Mouse (Mus musculus) lung, embryonic 16.5 days (tissue): ENCODE measurements at regions not wholly inside any gene's neighbourhood (a gene's known extent, or its start where the extent isn't known, plus 50 kb on each side); places are given as distances from the start of the nearest gene placed in this dataset.

Experiments
- ATAC-seq: fragments of 200-750 bp; cut with Nextera tagmentation; 2 replicates; pipeline ENCODE4 v1.8.0; 2017; ENCODE audit warnings: low read depth, mild to moderate bottlenecking, moderate library complexity
- H3K27ac ChIP-seq: fragments of 300-500 bp; sonication (generic); 2 replicates; pipeline ENCODE4 v1.5.1; 2014; ENCODE audit warnings: mild to moderate bottlenecking, control low read depth, low read length
- H3K27me3 ChIP-seq: fragments of 300-500 bp; sonication (generic); 2 replicates; pipeline ENCODE4 v1.6.1; 2014; ENCODE audit warnings: low read depth, low read length, mixed read lengths; ENCODE audit not compliant: control insufficient read depth, insufficient read depth
- H3K36me3 ChIP-seq: fragments of 300-500 bp; sonication (generic); 2 replicates; pipeline ENCODE4 v1.6.1; 2014; ENCODE audit warnings: low read length; ENCODE audit not compliant: control insufficient read depth, insufficient read depth
- H3K4me1 ChIP-seq: fragments of 300-500 bp; sonication (generic); replicated peaks from 2 replicates; pipeline ENCODE4 v1.6.1; 2014; ENCODE audit warnings: low read length, mixed read lengths; ENCODE audit not compliant: control insufficient read depth, insufficient read depth
- H3K4me2 ChIP-seq: fragments of 300-500 bp; sonication (generic); 2 replicates; pipeline ENCODE4 v1.6.1; 2014; ENCODE audit warnings: low read depth, low read length, control low read depth
- H3K4me3 ChIP-seq: fragments of 300-500 bp; sonication (generic); 2 replicates; pipeline ENCODE4 v1.5.1; 2014; ENCODE audit warnings: mild to moderate bottlenecking, low read length, control low read depth
- H3K9ac ChIP-seq: fragments of 300-500 bp; sonication (generic); 2 replicates; pipeline ENCODE4 v1.6.1; 2014; ENCODE audit warnings: low read length, control low read depth
- H3K9me3 ChIP-seq: fragments of 300-500 bp; sonication (generic); 2 replicates; pipeline ENCODE4 v1.6.1; 2016; ENCODE audit warnings: low read length; ENCODE audit not compliant: control insufficient read depth
- whole genome bisulfite sequencing: fragments of 180-500 bp; shearing (Covaris S2); extraction: QIAGEN DNeasy Blood & Tissue Kit; methylation state at CpG from one replicate; pipeline ENCODE4 v1.1.7; 2014; 5-methylcytosine and 5-hydroxymethylcytosine counted together

GRCm38 (mm10) chr15:24980841-24981240 lies 432.7 kb downstream of the Basp1 start:
- Histone ChIP-seq H3K4me2 (no peak overlapping the region), H3K27ac (no peak overlapping the region), H3K27me3 (no peaks in the 10 kb centered on the region), H3K36me3 (no peaks in the 10 kb centered on the region), H3K9ac (no peak overlapping the region), H3K4me1 (no peaks in the 10 kb centered on the region), H3K9me3 (no peaks in the 10 kb centered on the region), H3K4me3 (no peak overlapping the region)
- ATAC-seq: peak; percentile 49; the same call in 1 of the 2 replicates
- 39% methylated on average over 4 of the region's 4 CpGs for WGBS

- no peak overlapping the region for H3K9ac ChIP-seq
- H3K4me1 ChIP-seq: no peaks in the 10 kb centered on the region
- H3K9me3 ChIP-seq: no peaks in the 10 kb centered on the region
- H3K27me3 ChIP-seq: no peaks in the 10 kb centered on the region
- no peak overlapping the region for H3K4me2 ChIP-seq
- ATAC-seq: no peak
- no peaks in the 10 kb centered on the region for H3K36me3 ChIP-seq
- no peak overlapping the region for H3K4me3 ChIP-seq
- 13% methylated on average over 5 of the region's 5 CpGs for WGBS
- H3K27ac ChIP-seq: no peak overlapping the region
Observed at GRCm38 (mm10) chr15:24972020-24972419, 441.5 kb downstream of the Basp1 start.

GRCm38 (mm10) chr15:24969391-24969812 lies 444.2 kb downstream of the Basp1 start:
- H3K4me2 ChIP-seq: no peak overlapping the region
- H3K27me3 ChIP-seq: no peaks in the 10 kb centered on the region
- no peak overlapping the region for H3K4me3 ChIP-seq
- no peak overlapping the region for H3K9ac ChIP-seq
- no peaks in the 10 kb centered on the region for H3K36me3 ChIP-seq
- peak; percentile 84 for ATAC-seq
- WGBS: 19% methylated on average over 2 of the region's 2 CpGs
- H3K4me1 ChIP-seq: no peaks in the 10 kb centered on the region
- no peak overlapping the region for H3K27ac ChIP-seq
- no peaks in the 10 kb centered on the region for H3K9me3 ChIP-seq

- H3K4me2 ChIP-seq: no peak overlapping the region
- no peaks in the 10 kb centered on the region for H3K4me1 ChIP-seq
- no peaks in the 10 kb centered on the region for H3K27me3 ChIP-seq
- 82% methylated on average over 7 of the region's 7 CpGs for WGBS
- no peak for ATAC-seq
- H3K9me3 ChIP-seq: no peaks in the 10 kb centered on the region
- H3K36me3 ChIP-seq: no peaks in the 10 kb centered on the region
- no peak overlapping the region for H3K27ac ChIP-seq
- no peak overlapping the region for H3K4me3 ChIP-seq
- H3K9ac ChIP-seq: no peak overlapping the region
Observed at GRCm38 (mm10) chr15:24968636-24969317, 444.8 kb downstream of the Basp1 start.

GRCm38 (mm10) chr15:24929742-24930141 lies 483.8 kb downstream of the Basp1 start:
- no peak overlapping the region for H3K4me2 ChIP-seq
- no peaks in the 10 kb centered on the region for H3K36me3 ChIP-seq
- H3K9ac ChIP-seq: no peak overlapping the region
- 53% methylated on average over 2 of the region's 2 CpGs for WGBS
- no peaks in the 10 kb centered on the region for H3K27me3 ChIP-seq
- H3K4me1 ChIP-seq: no peaks in the 10 kb centered on the region
- no peak overlapping the region for H3K4me3 ChIP-seq
- no peaks in the 10 kb centered on the region for H3K9me3 ChIP-seq
- H3K27ac ChIP-seq: no peak overlapping the region
- no peak for ATAC-seq

GRCm38 (mm10) chr15:24911866-24912265 lies 501.7 kb downstream of the Basp1 start:
- Histone ChIP-seq H3K27me3 (no peaks in the 10 kb centered on the region), H3K4me1 (no peaks in the 10 kb centered on the region), H3K9ac (no peak overlapping the region), H3K4me3 (no peak overlapping the region), H3K27ac (no peak overlapping the region), H3K9me3 (no peaks in the 10 kb centered on the region), H3K4me2 (no peak overlapping the region), H3K36me3 (no peaks in the 10 kb centered on the region)
- no peak for ATAC-seq
- WGBS: 74% methylated on average over 1 of the region's 1 CpGs

- no peaks in the 10 kb centered on the region for H3K27me3 ChIP-seq
- no peaks in the 10 kb centered on the region for H3K9me3 ChIP-seq
- 62% methylated on average over 1 of the region's 1 CpGs for WGBS
- H3K4me2 ChIP-seq: no peak overlapping the region
- ATAC-seq: no peak
- H3K4me1 ChIP-seq: no peaks in the 10 kb centered on the region
- H3K4me3 ChIP-seq: no peak overlapping the region
- H3K9ac ChIP-seq: no peak overlapping the region
- H3K36me3 ChIP-seq: no peaks in the 10 kb centered on the region
- H3K27ac ChIP-seq: no peak overlapping the region
Observed at GRCm38 (mm10) chr15:24911466-24911865, 502.1 kb downstream of the Basp1 start.

GRCm38 (mm10) chr15:24906957-24907356 lies 506.6 kb downstream of the Basp1 start:
- no peak for ATAC-seq
- no peak overlapping the region for H3K4me2 ChIP-seq
- H3K4me3 ChIP-seq: no peak overlapping the region
- H3K27me3 ChIP-seq: no peaks in the 10 kb centered on the region
- H3K36me3 ChIP-seq: no peaks in the 10 kb centered on the region
- no peaks in the 10 kb centered on the region for H3K9me3 ChIP-seq
- no peak overlapping the region for H3K9ac ChIP-seq
- WGBS: 53% methylated on average over 4 of the region's 4 CpGs
- H3K4me1 ChIP-seq: no peaks in the 10 kb centered on the region
- H3K27ac ChIP-seq: no peak overlapping the region

GRCm38 (mm10) chr15:24878846-24879245 lies 534.7 kb downstream of the Basp1 start:
- H3K27me3 ChIP-seq: no peaks in the 10 kb centered on the region
- H3K4me1 ChIP-seq: no peaks in the 10 kb centered on the region
- H3K4me3 ChIP-seq: no peak overlapping the region
- no peak overlapping the region for H3K4me2 ChIP-seq
- 69% methylated on average over 1 of the region's 1 CpGs for WGBS
- no peak overlapping the region for H3K9ac ChIP-seq
- H3K36me3 ChIP-seq: no peaks in the 10 kb centered on the region
- H3K9me3 ChIP-seq: no peaks in the 10 kb centered on the region
- no peak for ATAC-seq
- no peak overlapping the region for H3K27ac ChIP-seq
